Mouse (Mus musculus): Measurements from ENCODE around the gene Chdh. TPM values are rescaled to one million over a fixed set of nuclear protein-coding genes. Genes with fewer than 3 reads are reported as not detected.

Chdh gene
- polyA plus RNA-seq, 1 experiment from 2014 or later: 0.53 TPM

DNA sequence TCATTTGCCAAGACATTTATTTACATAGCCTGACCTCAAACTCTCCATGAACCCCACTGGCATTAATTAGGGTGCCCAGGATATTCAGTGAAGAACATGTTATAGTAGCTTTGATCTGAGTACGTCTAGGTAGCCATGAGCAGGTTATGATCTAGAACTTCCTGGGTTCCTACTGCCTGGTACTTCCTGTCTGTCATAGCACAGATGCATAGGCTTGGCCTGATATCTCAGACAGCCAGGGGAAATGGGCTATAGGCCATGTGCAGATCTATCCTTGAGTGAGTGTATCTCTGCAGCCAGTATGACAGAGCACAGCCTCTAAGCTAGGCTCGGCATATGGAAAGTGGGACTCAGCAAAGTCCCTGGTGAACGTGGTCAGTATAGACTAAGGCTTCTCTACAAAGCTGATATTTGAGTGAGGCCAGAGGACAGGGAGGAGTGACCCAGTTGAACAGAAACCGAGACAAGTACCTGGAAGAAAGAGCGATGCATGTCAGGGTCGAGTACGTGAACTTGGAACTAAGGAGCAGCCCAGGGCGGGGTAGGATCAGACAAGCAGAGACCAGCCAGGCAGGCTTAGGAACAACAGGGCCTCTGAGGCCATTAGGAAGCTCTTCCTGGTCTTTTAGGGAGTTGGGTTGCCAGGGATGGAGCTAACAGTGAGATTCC lies 9.1 kb downstream of the Chdh start:
- H3K9ac ChIP-seq: no peak overlapping the region
- 91% methylated on average over 8 of the region's 8 CpGs for WGBS
- H3K4me2 ChIP-seq: no peak overlapping the region
- no peak overlapping the region for H3K27ac ChIP-seq (replicated peaks)
- no peak for ATAC-seq (ENCODE audit: low FRiP score, low read depth)
- H3K27me3 ChIP-seq: no peaks in the 10 kb centered on the region
- no peaks in the 10 kb centered on the region for H3K36me3 ChIP-seq
- H3K9me3 ChIP-seq: no peaks in the 10 kb centered on the region
- no peak overlapping the region for H3K4me3 ChIP-seq
- H3K4me1 ChIP-seq (replicated peaks): no peaks in the 10 kb centered on the region

DNA sequence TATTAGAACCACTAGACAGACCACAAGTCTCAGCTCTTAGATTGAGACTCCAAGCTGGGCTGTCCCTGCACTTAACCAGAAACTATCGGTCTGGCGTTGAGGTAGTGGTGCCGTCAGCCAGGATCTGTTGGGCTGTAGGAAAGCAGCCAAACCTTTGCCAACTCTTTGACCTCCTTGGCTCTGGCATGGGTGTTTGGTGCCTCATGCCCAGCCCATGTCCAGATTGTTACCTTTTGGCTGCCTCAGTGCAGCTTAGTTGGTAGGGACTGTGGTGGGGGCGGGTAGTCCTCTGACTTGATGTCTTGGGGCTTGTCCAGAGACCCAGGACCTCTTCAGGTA lies 9.6 kb downstream of the Chdh start:
- Histone ChIP-seq H3K4me1 (replicated peaks) (no peaks in the 10 kb centered on the region), H3K4me2 (no peak overlapping the region), H3K27ac (replicated peaks) (no peak overlapping the region), H3K4me3 (no peak overlapping the region), H3K36me3 (no peaks in the 10 kb centered on the region), H3K9ac (no peak overlapping the region), H3K27me3 (no peaks in the 10 kb centered on the region), H3K9me3 (no peaks in the 10 kb centered on the region)
- 97% methylated on average over 4 of the region's 4 CpGs for whole genome bisulfite sequencing
- no peak for ATAC-seq (ENCODE audit: low FRiP score, low read depth)

DNA sequence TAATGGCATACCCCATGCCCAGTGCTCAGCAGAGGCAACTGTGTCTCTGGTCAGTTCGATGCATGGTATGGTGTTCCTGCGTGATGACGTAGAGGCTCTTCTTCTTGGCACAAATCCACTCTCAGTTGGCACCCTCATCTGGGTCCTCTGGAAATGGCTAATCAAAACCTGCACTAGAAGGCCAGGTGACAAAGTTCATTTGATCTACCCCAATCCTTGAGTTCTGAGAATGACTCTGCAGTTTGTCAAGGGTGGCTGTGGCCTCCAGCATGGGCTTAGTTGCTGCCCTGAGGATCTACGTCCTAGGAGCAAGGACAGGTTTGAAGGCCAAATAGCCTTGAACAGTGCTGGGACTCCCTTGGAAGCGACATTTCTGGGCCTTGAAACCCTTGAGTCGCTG lies 10.0 kb downstream of the Chdh start:
- Histone ChIP-seq H3K36me3 (no peaks in the 10 kb centered on the region), H3K4me2 (no peak overlapping the region), H3K4me3 (no peak overlapping the region), H3K9me3 (no peaks in the 10 kb centered on the region), H3K27me3 (no peaks in the 10 kb centered on the region), H3K9ac (no peak overlapping the region), H3K27ac (replicated peaks) (no peak overlapping the region), H3K4me1 (replicated peaks) (no peaks in the 10 kb centered on the region)
- WGBS: 92% methylated on average over 6 of the region's 6 CpGs
- ATAC-seq (ENCODE audit: low FRiP score, low read depth): no peak

DNA sequence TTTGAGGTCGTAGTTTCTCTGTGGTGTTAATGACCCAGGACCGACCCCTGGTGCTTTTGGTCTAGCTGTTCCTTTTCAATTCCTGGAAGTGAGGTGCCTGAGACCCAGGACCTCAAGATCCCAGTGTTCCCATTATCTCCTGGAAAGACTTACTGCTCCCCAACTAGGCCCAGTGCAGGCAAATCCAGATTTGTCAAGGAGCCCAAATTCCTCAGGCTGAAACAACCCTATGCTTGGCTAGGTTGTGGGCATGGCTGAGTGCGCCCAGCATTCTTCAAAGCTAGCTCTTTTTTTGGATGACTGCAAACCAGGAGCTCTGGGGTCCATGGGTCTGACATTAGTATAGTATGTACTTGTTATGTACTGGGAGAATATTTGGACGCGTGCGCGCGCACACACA lies 10.6 kb downstream of the Chdh start:
- H3K9me3 ChIP-seq: no peaks in the 10 kb centered on the region
- 92% methylated on average over 8 of the region's 8 CpGs for WGBS
- no peak overlapping the region for H3K4me3 ChIP-seq
- H3K27me3 ChIP-seq: no peaks in the 10 kb centered on the region
- H3K36me3 ChIP-seq: no peaks in the 10 kb centered on the region
- ATAC-seq (ENCODE audit: low FRiP score, low read depth): no peak
- no peak overlapping the region for H3K27ac ChIP-seq (replicated peaks)
- no peaks in the 10 kb centered on the region for H3K4me1 ChIP-seq (replicated peaks)
- no peak overlapping the region for H3K9ac ChIP-seq
- H3K4me2 ChIP-seq: no peak overlapping the region

- Histone ChIP-seq H3K4me2 (no peak overlapping the region), H3K4me3 (no peak overlapping the region), H3K4me1 (replicated peaks) (no peaks in the 10 kb centered on the region), H3K9ac (no peak overlapping the region), H3K36me3 (no peaks in the 10 kb centered on the region), H3K9me3 (no peaks in the 10 kb centered on the region), H3K27ac (replicated peaks) (no peak overlapping the region), H3K27me3 (no peaks in the 10 kb centered on the region)
- 56% methylated on average over 9 of the region's 9 CpGs for WGBS
- ATAC-seq (ENCODE audit: low FRiP score, low read depth): no peak
These were observed 11.2 kb downstream of the Chdh start for GRCm38 (mm10) chr14:30019792-30020575.

- Histone ChIP-seq H3K9me3 (no peaks in the 10 kb centered on the region), H3K36me3 (no peaks in the 10 kb centered on the region), H3K27ac (replicated peaks) (no peak overlapping the region), H3K27me3 (no peaks in the 10 kb centered on the region), H3K4me2 (no peak overlapping the region), H3K4me3 (no peak overlapping the region), H3K9ac (no peak overlapping the region), H3K4me1 (replicated peaks) (no peaks in the 10 kb centered on the region)
- WGBS: 93% methylated on average over 6 of the region's 6 CpGs
- ATAC-seq (ENCODE audit: low FRiP score, low read depth): no peak
These were observed 13.6 kb downstream of the Chdh start for GRCm38 (mm10) chr14:30022471-30022870.

DNA sequence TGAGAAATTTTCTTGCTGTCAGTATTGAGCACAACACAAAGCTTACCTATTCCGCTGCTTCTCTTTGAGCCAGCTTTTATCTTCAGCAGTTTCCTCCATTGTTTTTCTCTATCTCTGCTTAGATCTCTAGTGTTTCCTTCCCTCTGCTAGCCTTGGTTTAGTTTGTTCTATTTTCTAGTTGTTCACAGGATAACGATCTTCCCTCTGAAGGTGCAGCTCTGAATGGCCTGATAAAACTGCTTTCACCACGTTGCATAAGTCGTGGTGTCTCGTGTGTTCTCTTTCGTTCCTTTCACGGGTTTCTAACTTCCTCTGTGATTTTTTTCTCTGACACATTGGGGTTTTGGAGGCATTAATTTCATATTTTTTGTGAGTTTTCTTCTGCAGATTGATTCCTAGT lies 15.6 kb downstream of the Chdh start:
- no peaks in the 10 kb centered on the region for H3K4me1 ChIP-seq (replicated peaks)
- no peaks in the 10 kb centered on the region for H3K36me3 ChIP-seq
- no peak overlapping the region for H3K4me2 ChIP-seq
- no peak overlapping the region for H3K27ac ChIP-seq (replicated peaks)
- no peak for ATAC-seq (ENCODE audit: low FRiP score, low read depth)
- H3K9me3 ChIP-seq: no peaks in the 10 kb centered on the region
- H3K4me3 ChIP-seq: no peak overlapping the region
- 61% methylated on average over 7 of the region's 7 CpGs for WGBS
- no peak overlapping the region for H3K9ac ChIP-seq
- H3K27me3 ChIP-seq: no peaks in the 10 kb centered on the region

GRCm38 (mm10) chr14:30027378-30027777 lies 18.6 kb downstream of the Chdh start:
- H3K4me3 ChIP-seq: no peak overlapping the region
- H3K9me3 ChIP-seq: no peaks in the 10 kb centered on the region
- no peak overlapping the region for H3K27ac ChIP-seq (replicated peaks)
- 57% methylated on average over 2 of the region's 2 CpGs for WGBS
- ATAC-seq (ENCODE audit: low FRiP score, low read depth): no peak
- no peak overlapping the region for H3K4me2 ChIP-seq
- H3K9ac ChIP-seq: no peak overlapping the region
- no peaks in the 10 kb centered on the region for H3K36me3 ChIP-seq
- no peaks in the 10 kb centered on the region for H3K27me3 ChIP-seq
- H3K4me1 ChIP-seq (replicated peaks): no peaks in the 10 kb centered on the region

GRCm38 (mm10) chr14:30033405-30033804 lies 24.6 kb downstream of the Chdh start:
- Histone ChIP-seq H3K27me3 (no peaks in the 10 kb centered on the region), H3K4me1 (replicated peaks) (no peaks in the 10 kb centered on the region), H3K4me3 (no peak overlapping the region), H3K9ac (no peak overlapping the region), H3K27ac (replicated peaks) (no peak overlapping the region), H3K9me3 (no peaks in the 10 kb centered on the region), H3K36me3 (no peaks in the 10 kb centered on the region; the same call in 1 of the 2 replicates), H3K4me2 (no peak overlapping the region)
- 77% methylated on average over 8 of the region's 8 CpGs for WGBS
- no peak for ATAC-seq (ENCODE audit: low FRiP score, low read depth)

DNA sequence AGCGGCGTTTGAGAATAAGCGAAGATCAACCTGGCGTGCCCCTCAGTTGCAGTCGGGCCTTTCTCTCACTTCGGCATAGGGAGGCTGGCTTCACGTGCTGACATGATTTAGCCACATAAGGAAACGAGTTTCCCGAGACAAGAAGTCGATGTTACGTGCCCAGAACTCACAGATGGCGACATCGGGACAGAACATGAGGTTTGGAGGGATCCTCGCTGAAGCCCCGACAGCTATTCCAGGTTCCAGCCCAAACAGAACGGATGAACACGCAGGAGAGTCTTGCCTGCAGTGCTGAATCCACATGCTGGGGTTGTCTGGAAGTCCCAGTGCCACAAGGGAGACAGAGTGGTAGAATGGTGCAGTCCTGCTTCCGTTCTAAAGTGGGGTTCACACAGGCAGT lies 29.6 kb downstream of the Chdh start:
- no peak overlapping the region for H3K27ac ChIP-seq (replicated peaks)
- no peaks in the 10 kb centered on the region for H3K4me1 ChIP-seq (replicated peaks)
- ATAC-seq (ENCODE audit: low FRiP score, low read depth): no peak
- no peak overlapping the region for H3K4me3 ChIP-seq
- no peak overlapping the region for H3K4me2 ChIP-seq
- H3K9ac ChIP-seq: no peak overlapping the region
- no peaks in the 10 kb centered on the region for H3K9me3 ChIP-seq
- WGBS: 92% methylated on average over 18 of the region's 18 CpGs
- no peaks in the 10 kb centered on the region for H3K27me3 ChIP-seq
- H3K36me3 ChIP-seq: peaks cover 7% of the 10 kb centered on the region; the same call in 1 of the 2 replicates

DNA sequence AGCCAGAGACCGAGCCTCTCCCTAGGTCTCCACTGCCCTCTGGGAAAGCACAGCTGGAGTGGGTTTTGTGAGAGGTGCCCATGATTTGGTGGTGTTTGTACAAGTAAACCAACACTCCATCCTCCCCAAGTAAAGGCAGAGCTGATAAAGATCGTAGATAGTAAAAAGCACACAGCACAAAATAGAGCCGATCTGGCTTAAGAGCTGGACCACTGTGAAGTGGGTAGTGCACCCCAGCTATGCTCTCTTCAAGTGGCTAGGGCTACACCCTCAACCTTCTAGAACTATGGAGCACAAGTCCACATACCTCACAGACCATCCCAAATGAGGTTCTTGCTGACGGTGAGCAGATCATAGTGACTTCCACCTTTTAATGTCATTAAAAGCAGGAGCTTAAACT lies 30.6 kb downstream of the Chdh start:
- 81% methylated on average over 4 of the region's 4 CpGs for WGBS
- Histone ChIP-seq H3K36me3 (peaks cover 7% of the 10 kb centered on the region; the same call in 1 of the 2 replicates), H3K4me2 (no peak overlapping the region), H3K27me3 (no peaks in the 10 kb centered on the region), H3K4me3 (no peak overlapping the region), H3K4me1 (replicated peaks) (no peaks in the 10 kb centered on the region), H3K9ac (no peak overlapping the region), H3K9me3 (no peaks in the 10 kb centered on the region), H3K27ac (replicated peaks) (no peak overlapping the region)
- no peak for ATAC-seq (ENCODE audit: low FRiP score, low read depth)

GRCm38 (mm10) chr14:30041836-30042235 lies 33.0 kb downstream of the Chdh start:
- Histone ChIP-seq H3K9me3 (no peaks in the 10 kb centered on the region), H3K27me3 (no peaks in the 10 kb centered on the region), H3K4me2 (no peak overlapping the region), H3K4me1 (replicated peaks) (no peaks in the 10 kb centered on the region), H3K4me3 (no peak overlapping the region), H3K9ac (no peak overlapping the region), H3K27ac (replicated peaks) (no peak overlapping the region), H3K36me3 (peaks cover 11% of the 10 kb centered on the region)
- WGBS: 91% methylated on average over 9 of the region's 9 CpGs
- no peak for ATAC-seq (ENCODE audit: low FRiP score, low read depth)

All from hindbrain, embryonic 15.5 days (tissue).